Mouse (Mus musculus) liver, embryonic 14.5 days (tissue): Measurements from ENCODE around the gene Utrn.

ENCODE experiments used
- CTCF ChIP-seq: IDR thresholded peaks from 2 replicates; pipeline ENCODE4 v1.5.1; 2016; ENCODE audit warnings: antibody characterized with exemption, low read depth, control low read depth
- EP300 ChIP-seq: IDR thresholded peaks from 2 replicates; pipeline ENCODE4 v1.6.1; 2016; ENCODE audit warnings: antibody characterized with exemption, low read depth

- TF ChIP-seq CTCF = no peak
- no peak for TF ChIP-seq EP300
Observed at GRCm38 (mm10) chr10:12573601-12574000, 295.6 kb downstream of the Utrn start.
